Mouse (Mus musculus) forebrain, embryonic 13.5 days (tissue): Measurements from ENCODE around the gene Klhl42. TPM values are rescaled to one million over a fixed set of nuclear protein-coding genes. Genes with fewer than 3 reads are reported as not detected.

Experiments
- ATAC-seq: fragments of 200-750 bp; cut with Nextera tagmentation; 2 replicates; pipeline ENCODE4 v1.8.0; 2017
- H3K27ac ChIP-seq: fragments of 300-500 bp; sonication (generic); 2 replicates; pipeline ENCODE4 v1.5.1; 2015; ENCODE audit warnings: inconsistent platforms, mild to moderate bottlenecking, moderate library complexity
- H3K27me3 ChIP-seq: fragments of 300-500 bp; sonication (generic); 2 replicates; pipeline ENCODE4 v1.6.1; 2015; ENCODE audit warnings: mild to moderate bottlenecking, inconsistent platforms
- H3K36me3 ChIP-seq: fragments of 300-500 bp; sonication (generic); 2 replicates; pipeline ENCODE4 v1.6.1; 2015; ENCODE audit warnings: mild to moderate bottlenecking, inconsistent platforms; ENCODE audit not compliant: poor library complexity, severe bottlenecking
- H3K4me1 ChIP-seq: fragments of 300-500 bp; sonication (generic); 2 replicates; pipeline ENCODE4 v1.6.1; 2015; ENCODE audit warnings: inconsistent platforms
- H3K4me2 ChIP-seq: fragments of 300-500 bp; sonication (generic); 2 replicates; pipeline ENCODE4 v1.6.1; 2015; ENCODE audit warnings: inconsistent platforms, mild to moderate bottlenecking, moderate library complexity
- H3K4me3 ChIP-seq: fragments of 300-500 bp; sonication (generic); 2 replicates; pipeline ENCODE4 v1.5.1; 2015; ENCODE audit warnings: mild to moderate bottlenecking, inconsistent platforms
- H3K9ac ChIP-seq: fragments of 300-500 bp; sonication (generic); 2 replicates; pipeline ENCODE4 v1.6.1; 2015; ENCODE audit warnings: mild to moderate bottlenecking, inconsistent platforms
- H3K9me3 ChIP-seq: fragments of 300-500 bp; sonication (generic); replicated peaks from 2 replicates; pipeline ENCODE4 v1.6.1; 2016; ENCODE audit warnings: inconsistent platforms
- WGBS: fragments of 180-500 bp; shearing (Covaris S2); methylation state at CpG from one replicate; pipeline ENCODE4 v1.1.7; 2015; 5-methylcytosine and 5-hydroxymethylcytosine counted together
- polyA plus RNA-seq: library from polyadenylated mRNA; unstranded; fragments of >200 nt; fragmentation: Nextera tagmentation; extraction: Ambion mirVana; gene quantifications from 2 replicates; pipeline ENCODE4 v1.2.1, GENCODE M21; 2015

The Klhl42 gene
- polyA plus RNA-seq, 1 experiment from 2014 or later, result 4.0 TPM

DNA sequence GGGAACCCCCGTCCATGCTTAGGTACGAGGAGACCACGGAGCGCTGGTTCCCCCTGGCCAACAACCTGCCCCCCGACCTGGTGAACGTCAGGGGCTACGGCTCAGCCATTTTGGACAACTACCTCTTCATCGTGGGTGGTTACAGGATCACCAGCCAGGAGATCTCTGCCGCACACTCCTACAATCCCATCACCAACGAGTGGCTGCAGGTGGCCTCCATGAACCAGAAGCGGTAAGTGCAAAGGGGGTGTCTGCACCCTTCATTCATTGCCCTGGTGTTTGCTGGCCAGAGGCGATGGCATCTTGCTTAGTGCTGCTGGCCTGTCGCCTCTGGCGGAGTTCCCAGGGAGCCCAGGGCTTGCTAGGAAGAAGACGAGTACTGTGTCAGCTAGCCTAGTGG lies 957 bp downstream of the Klhl42 start:
- ATAC-seq, result no peak
- 2% methylated on average over 15 of the region's 15 CpGs for WGBS

GRCm38 (mm10) chr6:147094771-147095170 lies 3.6 kb downstream of the Klhl42 start:
- Histone ChIP-seq H3K4me3 (no peak overlapping the region), H3K27ac (no peak overlapping the region), H3K27me3 (no peaks in the 10 kb centered on the region), H3K9me3 (no peaks in the 10 kb centered on the region), H3K4me1 (peaks cover 35% of the 10 kb centered on the region), H3K4me2 (no peak overlapping the region), H3K9ac (no peak overlapping the region), H3K36me3 (peaks cover 9% of the 10 kb centered on the region; the same call in 1 of the 2 replicates)
- WGBS, result 86% methylated on average over 7 of the region's 7 CpGs
- ATAC-seq, result no peak

More for the DNA sequence above, 957 bp downstream of the Klhl42 start:
- Histone ChIP-seq H3K4me2 (peak overlapping the region; percentile 97), H3K36me3 (peaks cover 9% of the 10 kb centered on the region; the same call in 1 of the 2 replicates), H3K27ac (peak overlapping the region; percentile 86; the same call in 1 of the 2 replicates), H3K9ac (peak overlapping the region; percentile 92), H3K27me3 (peaks cover 7% of the 10 kb centered on the region; the same call in 1 of the 2 replicates), H3K4me1 (peaks cover 33% of the 10 kb centered on the region), H3K4me3 (peak overlapping the region; percentile 83), H3K9me3 (no peaks in the 10 kb centered on the region)

GRCm38 (mm10) chr6:147096109-147096508 lies 4.9 kb downstream of the Klhl42 start:
- 94% methylated on average over 4 of the region's 4 CpGs for WGBS
- Histone ChIP-seq H3K9ac (no peak overlapping the region), H3K4me3 (no peak overlapping the region), H3K36me3 (peaks cover 9% of the 10 kb centered on the region; the same call in 1 of the 2 replicates), H3K9me3 (no peaks in the 10 kb centered on the region), H3K4me2 (no peak overlapping the region), H3K27ac (no peak overlapping the region), H3K27me3 (no peaks in the 10 kb centered on the region), H3K4me1 (peaks cover 24% of the 10 kb centered on the region)
- ATAC-seq, result no peak

DNA sequence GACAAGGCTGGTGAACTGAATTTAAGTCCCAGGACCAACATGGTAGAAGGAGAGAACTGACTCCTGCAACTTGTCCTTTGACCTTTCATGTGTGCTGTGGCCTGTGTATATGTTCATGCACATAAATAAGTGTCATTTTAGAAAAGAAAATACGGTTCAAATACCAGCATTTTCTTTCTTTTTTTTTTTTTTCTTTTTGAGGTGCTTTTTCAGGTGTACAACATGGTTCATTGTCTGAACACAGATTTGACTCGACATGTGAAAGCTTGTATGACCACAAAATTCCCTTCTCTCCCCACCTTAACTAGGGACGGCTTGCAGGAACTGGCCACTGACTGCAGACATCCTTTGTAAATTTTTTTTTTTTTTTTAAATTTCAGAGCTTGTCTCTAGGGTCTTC lies 5.8 kb downstream of the Klhl42 start:
- no peak for ATAC-seq
- H3K27me3 ChIP-seq, result no peaks in the 10 kb centered on the region
- H3K9me3 ChIP-seq, result no peaks in the 10 kb centered on the region
- H3K36me3 ChIP-seq, result peaks cover 9% of the 10 kb centered on the region; the same call in 1 of the 2 replicates
- no peak overlapping the region for H3K9ac ChIP-seq
- no peak overlapping the region for H3K27ac ChIP-seq
- peaks cover 24% of the 10 kb centered on the region for H3K4me1 ChIP-seq
- no peak overlapping the region for H3K4me3 ChIP-seq
- H3K4me2 ChIP-seq, result no peak overlapping the region
- WGBS, result 82% methylated on average over 3 of the region's 3 CpGs

DNA sequence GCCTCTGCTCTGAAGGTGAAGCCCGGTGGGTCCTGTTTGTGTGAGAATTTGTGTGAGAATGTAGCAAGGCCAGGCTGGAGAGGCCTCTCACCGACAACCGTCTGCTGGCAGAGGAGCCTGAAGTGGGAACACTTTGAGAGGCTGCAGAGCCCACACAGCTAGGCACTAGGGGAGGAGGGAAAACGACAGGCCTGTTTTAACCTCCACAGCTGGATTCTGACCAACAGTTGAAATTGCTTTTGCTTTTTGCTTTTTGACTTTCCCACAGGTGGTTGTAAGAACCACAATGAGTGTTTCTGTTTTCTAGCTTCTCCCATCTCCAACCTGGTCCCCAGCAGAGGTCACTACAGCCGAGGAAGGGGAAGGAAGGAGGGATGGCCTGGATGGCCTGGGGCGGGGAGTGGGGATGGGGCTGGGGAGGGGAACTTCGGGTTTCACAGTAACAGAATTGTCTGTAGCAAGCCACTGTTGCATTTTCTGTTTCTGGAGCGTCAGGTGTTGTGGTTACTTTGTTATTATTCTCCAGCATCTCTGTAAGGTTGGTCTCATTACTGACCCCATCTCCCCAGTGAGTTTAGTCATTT lies 6.3 kb downstream of the Klhl42 start:
- H3K4me3 ChIP-seq, result no peak overlapping the region
- no peak overlapping the region for H3K9ac ChIP-seq
- no peak overlapping the region for H3K27ac ChIP-seq
- no peak for ATAC-seq
- no peaks in the 10 kb centered on the region for H3K27me3 ChIP-seq
- no peak overlapping the region for H3K4me2 ChIP-seq
- H3K4me1 ChIP-seq, result peaks cover 19% of the 10 kb centered on the region
- WGBS, result 55% methylated on average over 8 of the region's 8 CpGs
- H3K36me3 ChIP-seq, result peaks cover 14% of the 10 kb centered on the region; the same call in 1 of the 2 replicates
- H3K9me3 ChIP-seq, result no peaks in the 10 kb centered on the region

GRCm38 (mm10) chr6:147099458-147100277 lies 8.5 kb downstream of the Klhl42 start:
- ATAC-seq, result no peak
- no peaks in the 10 kb centered on the region for H3K9me3 ChIP-seq
- H3K4me1 ChIP-seq, result peaks cover 4% of the 10 kb centered on the region
- 88% methylated on average over 19 of the region's 19 CpGs for WGBS
- H3K9ac ChIP-seq, result no peak overlapping the region
- H3K27ac ChIP-seq, result no peak overlapping the region
- peaks cover 28% of the 10 kb centered on the region for H3K36me3 ChIP-seq
- no peaks in the 10 kb centered on the region for H3K27me3 ChIP-seq
- no peak overlapping the region for H3K4me3 ChIP-seq
- H3K4me2 ChIP-seq, result no peak overlapping the region

DNA sequence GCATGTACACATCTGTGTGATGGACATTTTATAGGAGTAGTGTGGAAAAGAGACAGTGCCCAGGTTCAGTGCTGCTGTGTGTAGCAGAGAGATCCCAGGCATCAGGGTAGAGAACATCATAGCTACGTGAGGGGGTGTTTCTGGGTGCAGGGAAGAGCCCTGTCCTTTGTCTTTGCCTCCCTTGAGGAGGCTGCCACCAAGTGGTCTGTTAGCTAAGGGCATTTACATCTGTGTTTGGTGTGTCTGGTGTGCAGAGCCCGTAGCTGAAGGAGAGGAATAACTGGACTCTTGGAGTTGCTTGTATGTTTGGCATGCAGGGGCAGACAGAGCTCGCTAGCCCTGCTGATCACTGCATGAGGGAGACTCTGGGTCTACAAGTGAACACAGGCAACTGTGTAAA lies 11.1 kb downstream of the Klhl42 start:
- Histone ChIP-seq H3K4me2 (no peak overlapping the region), H3K4me3 (no peak overlapping the region), H3K9ac (no peak overlapping the region), H3K27me3 (no peaks in the 10 kb centered on the region), H3K36me3 (peaks cover 27% of the 10 kb centered on the region), H3K27ac (no peak overlapping the region), H3K4me1 (0 out of 2 replicates have a peak, but pooled peaks cover 2% of the 10 kb centered on the region), H3K9me3 (no peaks in the 10 kb centered on the region)
- 91% methylated on average over 3 of the region's 3 CpGs for WGBS
- ATAC-seq, result no peak

DNA sequence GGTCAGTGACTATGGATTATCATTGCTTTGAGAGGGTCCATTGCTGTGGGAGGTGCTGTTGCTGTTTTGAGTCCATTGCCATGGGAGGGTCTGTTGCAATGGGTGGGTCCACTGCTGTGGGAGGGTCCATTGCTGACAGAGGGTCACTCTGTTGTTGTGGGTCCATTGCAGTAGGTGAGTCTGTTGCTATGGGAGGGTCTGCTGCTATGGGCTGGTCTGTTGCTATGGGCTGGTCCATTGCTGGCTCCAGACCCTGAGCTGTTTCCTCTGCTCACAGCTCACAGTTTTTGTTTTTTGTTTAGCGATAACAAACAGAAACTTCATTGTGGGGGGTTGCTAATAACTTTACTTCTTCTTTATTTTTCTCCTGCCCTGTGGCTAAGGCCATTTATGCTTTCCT lies 14.3 kb downstream of the Klhl42 start:
- Histone ChIP-seq H3K9ac (no peak overlapping the region), H3K4me1 (no peaks in the 10 kb centered on the region), H3K4me3 (no peak overlapping the region), H3K27ac (no peak overlapping the region), H3K4me2 (no peak overlapping the region), H3K36me3 (peaks cover 52% of the 10 kb centered on the region), H3K9me3 (no peaks in the 10 kb centered on the region), H3K27me3 (no peaks in the 10 kb centered on the region)
- WGBS, result 96% methylated on average over 1 of the region's 1 CpGs
- ATAC-seq, result peak; percentile 67; the same call in 1 of the 2 replicates

DNA sequence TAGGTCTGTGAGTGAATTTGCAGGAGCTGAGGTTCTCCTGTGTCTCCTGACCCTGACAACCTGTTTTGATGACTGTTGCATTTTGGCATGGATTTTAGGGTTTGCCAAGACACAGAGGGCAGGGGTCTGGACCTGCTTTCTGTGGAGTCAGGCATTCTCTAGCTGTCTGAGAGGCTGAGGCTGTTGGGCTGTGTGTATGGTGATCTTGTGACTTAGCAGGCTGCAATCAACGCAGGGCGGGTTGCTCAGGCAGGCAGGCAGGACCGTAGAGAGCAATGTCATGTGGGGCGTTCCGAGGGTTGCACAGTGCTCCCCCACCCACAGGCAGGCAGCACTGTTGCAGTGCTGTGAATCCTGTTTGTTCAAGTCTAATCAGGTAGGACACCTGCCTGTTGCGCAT lies 15.5 kb downstream of the Klhl42 start:
- Histone ChIP-seq H3K4me3 (no peak overlapping the region), H3K4me2 (no peak overlapping the region), H3K27me3 (no peaks in the 10 kb centered on the region), H3K9ac (no peak overlapping the region), H3K4me1 (no peaks in the 10 kb centered on the region), H3K27ac (no peak overlapping the region), H3K9me3 (no peaks in the 10 kb centered on the region), H3K36me3 (peaks cover 62% of the 10 kb centered on the region)
- 96% methylated on average over 6 of the region's 6 CpGs for WGBS
- no peak for ATAC-seq

- no peaks in the 10 kb centered on the region for H3K27me3 ChIP-seq
- WGBS, result 83% methylated on average over 7 of the region's 7 CpGs
- no peak overlapping the region for H3K27ac ChIP-seq
- no peak overlapping the region for H3K4me3 ChIP-seq
- ATAC-seq, result no peak
- H3K4me1 ChIP-seq, result no peaks in the 10 kb centered on the region
- no peak overlapping the region for H3K4me2 ChIP-seq
- no peaks in the 10 kb centered on the region for H3K9me3 ChIP-seq
- H3K9ac ChIP-seq, result no peak overlapping the region
- H3K36me3 ChIP-seq, result peaks cover 47% of the 10 kb centered on the region
Observed at GRCm38 (mm10) chr6:147109283-147109682, 18.1 kb downstream of the Klhl42 start.

DNA sequence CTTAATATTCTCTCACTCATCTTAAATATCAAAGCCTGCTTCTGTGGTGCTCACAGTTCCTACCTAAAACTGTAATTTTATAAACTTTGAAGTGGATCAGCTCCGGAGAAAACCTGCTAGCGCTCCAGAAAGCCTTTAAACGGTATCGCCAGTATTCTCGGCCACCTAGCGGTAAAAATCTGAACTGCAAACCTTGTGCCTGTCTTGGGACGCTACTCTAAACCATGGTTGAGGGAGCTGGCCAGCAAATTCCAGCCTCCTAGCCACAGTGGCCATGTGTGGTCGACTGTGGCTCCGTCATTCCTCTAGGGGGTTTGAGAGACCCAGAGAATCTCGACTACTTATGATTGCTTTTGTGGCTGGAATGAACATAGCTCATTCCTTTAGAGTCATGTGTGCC lies 25.4 kb downstream of the Klhl42 start:
- WGBS, result 13% methylated on average over 10 of the region's 10 CpGs
- Histone ChIP-seq H3K4me3 (no peak overlapping the region), H3K4me2 (no peak overlapping the region), H3K27ac (no peak overlapping the region), H3K36me3 (0 out of 2 replicates have a peak, but pooled peaks cover 4% of the 10 kb centered on the region), H3K4me1 (no peaks in the 10 kb centered on the region), H3K9me3 (no peaks in the 10 kb centered on the region), H3K9ac (no peak overlapping the region), H3K27me3 (no peaks in the 10 kb centered on the region)
- ATAC-seq, result peak; percentile 78

- Histone ChIP-seq H3K27ac (no peak overlapping the region), H3K4me1 (no peaks in the 10 kb centered on the region), H3K9me3 (no peaks in the 10 kb centered on the region), H3K36me3 (no peaks in the 10 kb centered on the region), H3K4me3 (no peak overlapping the region), H3K9ac (no peak overlapping the region), H3K27me3 (no peaks in the 10 kb centered on the region), H3K4me2 (no peak overlapping the region)
- no peak for ATAC-seq
- WGBS, result 93% methylated on average over 7 of the region's 7 CpGs
Observed at GRCm38 (mm10) chr6:147117764-147118163, 26.6 kb downstream of the Klhl42 start.
